Mouse (Mus musculus): Measurements from ENCODE around the gene Lnx2. TPM values are rescaled to one million over a fixed set of nuclear protein-coding genes. Genes with fewer than 3 reads are reported as not detected.
A peak's percentile ranks its signal among the peaks of the same experiment; 100 is the strongest.

Lnx2 gene
- total RNA-seq, 2 experiments from 2014 or later: 19.1 to 19.8 TPM

DNA sequence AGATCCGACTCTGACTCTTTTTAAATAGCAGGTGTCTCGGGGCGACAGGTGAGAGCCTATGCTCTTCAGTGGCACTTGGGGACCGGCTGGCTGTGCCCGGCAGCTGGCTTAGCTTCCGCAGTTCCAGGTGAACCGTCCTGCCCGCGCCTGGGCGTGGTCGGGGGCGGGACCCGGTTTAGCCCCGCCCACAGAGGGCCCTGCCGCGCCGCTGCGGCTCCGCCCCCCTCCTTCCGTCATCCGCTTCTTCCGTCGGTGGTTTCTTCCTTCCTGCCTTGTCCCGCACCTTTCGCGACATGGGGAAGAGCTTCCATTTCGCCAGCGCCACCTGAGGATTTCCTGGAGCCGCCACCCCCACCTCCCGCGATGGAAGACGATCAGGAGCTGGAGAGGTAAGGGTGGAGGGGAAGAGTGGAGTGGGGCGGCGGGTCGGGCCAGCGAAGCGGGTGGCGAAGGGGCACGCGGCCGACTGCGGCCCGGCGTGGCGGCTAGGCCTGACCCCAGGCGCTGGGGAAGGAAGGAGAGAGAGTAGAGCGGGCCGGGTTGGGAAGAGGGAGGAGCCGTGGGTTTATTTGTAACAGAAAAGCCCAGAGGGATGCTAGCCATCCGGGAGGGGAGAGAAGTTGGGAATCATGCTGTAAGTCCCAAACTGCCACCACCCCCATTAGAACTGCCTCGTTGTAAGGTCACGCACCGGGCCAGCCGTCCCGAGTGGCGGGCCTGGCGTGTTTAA lies 1.1 kb upstream of the Lnx2 start:
- peak; percentile 86 to 88 for DNase-seq (ENCODE audit: low spot score in 2 of 2)

- no peak for DNase-seq (ENCODE audit: low spot score in 2 of 2)
Observed at GRCm38 (mm10) chr5:147076799-147077165, 396 bp upstream of the Lnx2 start, which contains the start of gene Polr1d. Gene Polr1d (plus strand): TSS chr5:147077050.

DNA sequence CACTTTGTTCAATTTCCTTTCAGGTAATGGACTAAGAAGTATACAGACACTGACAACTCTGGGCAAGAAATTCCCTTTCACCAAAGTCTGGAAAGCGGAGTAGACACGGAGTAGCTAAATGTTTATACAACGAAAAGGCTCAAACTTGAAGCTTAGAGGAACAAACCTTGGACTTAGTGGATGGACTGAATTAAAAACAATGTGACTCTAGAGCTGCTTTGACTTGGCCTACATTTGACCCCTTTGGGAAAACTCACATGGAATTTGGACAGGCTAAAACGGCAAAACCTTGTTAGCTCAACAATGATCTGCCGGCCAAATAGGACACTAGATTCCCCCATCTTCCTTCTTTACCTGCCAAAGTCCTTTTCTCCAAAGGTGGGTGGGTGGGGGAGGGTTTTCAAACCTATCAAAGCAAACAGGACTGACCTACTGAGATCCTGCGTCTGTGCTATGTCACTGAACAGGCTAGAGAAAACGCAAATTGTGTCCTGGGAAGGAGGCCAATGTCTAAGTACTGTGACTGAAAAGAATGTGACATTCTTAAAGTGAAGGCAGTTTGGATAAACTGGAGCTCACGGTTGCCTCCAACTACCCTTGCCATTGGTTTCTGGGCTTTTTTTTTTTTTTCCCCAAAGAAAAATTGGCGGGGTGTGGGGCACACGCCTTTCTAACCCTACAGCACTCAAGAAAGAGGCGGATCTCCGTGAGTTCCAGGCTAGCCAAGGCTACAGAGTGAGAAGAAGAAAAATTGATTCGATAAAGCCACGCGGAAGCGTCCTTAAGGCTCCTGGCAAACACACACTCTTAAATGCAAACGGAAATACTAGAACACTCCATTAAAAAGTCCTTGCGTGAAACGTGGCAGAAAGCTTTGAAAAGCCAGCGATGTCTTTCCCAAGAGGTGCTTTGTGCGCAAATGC lies 1.0 kb downstream of the Lnx2 start:
- DNase-seq (ENCODE audit: low spot score in 2 of 2): no peak

GRCm38 (mm10) chr5:147073805-147074204 lies 2.6 kb downstream of the Lnx2 start:
- no peak for DNase-seq (ENCODE audit: low spot score in 2 of 2)

DNA sequence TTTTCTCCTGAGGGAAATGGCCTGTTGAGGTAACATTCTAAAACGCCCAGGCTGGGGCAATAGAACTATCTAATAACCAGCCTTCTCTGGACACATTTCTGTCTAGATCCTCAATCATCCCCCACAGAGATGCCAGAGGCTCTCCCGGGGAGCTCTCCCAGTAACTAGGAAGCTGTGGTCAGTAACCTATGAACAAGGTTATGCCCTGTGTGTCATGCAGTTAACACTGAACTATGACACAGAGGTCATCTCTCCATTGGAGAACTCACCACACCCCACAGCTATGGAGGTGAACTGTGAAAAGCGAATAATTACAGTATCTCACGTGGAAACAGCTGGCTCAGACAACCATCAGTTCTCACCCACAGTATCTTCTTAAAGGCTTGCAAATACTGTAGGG lies 4.5 kb downstream of the Lnx2 start:
- DNase-seq (ENCODE audit: low spot score in 2 of 2): no peak

DNA sequence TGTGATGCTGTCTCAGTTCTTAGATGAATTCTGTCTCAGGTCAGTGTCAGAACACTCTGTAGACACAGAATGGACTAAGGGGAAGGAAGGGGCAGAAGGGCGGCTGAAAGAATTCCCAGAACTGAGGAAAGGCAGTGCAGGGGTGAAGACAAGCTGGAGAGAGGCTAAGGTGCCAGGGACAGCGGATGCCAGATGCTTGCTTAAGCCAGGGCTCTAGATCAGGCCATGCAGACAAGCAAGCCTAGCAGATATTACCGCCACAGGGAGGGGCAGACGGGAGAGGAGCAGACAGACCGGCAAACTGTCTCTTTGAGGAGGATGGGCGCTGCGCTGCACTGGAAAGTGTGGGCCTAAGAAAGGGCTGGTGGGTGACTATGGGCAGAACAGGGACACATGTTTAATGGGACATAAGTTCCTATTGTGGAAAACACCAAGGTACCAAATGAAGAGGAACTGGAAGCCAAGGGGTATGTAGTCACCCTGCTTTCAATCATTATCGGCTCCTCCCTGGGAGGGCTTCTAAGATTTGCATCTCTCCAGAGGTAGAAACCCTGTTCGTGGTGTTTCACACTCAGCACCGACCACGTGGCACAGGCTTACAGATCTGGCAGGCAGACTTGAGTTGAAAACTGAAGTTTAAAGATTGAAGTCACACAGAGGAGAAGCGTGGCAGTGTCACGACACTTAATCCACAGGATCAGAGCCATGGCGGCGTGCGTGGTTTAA lies 5.4 kb downstream of the Lnx2 start:
- no peak for DNase-seq (ENCODE audit: low spot score in 2 of 2)

GRCm38 (mm10) chr5:147068876-147069275 lies 7.5 kb downstream of the Lnx2 start:
- no peak for DNase-seq (ENCODE audit: low spot score in 2 of 2)

DNA sequence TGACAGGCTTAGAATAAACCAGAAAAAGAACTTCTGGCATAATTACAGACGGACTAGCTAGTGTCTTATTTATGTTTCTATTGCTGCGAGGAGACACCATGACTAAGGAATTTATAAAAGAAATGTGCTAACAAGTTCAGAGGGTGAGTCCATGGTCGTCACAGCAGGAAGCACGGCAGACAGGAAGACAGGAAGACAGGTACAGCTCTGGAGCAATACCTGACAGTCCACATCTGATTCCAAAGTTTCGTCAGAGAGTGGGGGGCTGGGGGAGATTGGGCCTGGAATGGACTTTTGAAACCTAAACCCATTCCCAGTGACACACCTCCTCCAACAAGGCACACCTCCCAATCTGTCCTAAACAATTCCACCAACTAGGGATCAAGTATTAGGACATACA lies 9.4 kb downstream of the Lnx2 start:
- no peak for DNase-seq (ENCODE audit: low spot score in 2 of 2)

GRCm38 (mm10) chr5:147066129-147066528 lies 10.3 kb downstream of the Lnx2 start:
- no peak for DNase-seq (ENCODE audit: low spot score in 2 of 2)

GRCm38 (mm10) chr5:147063215-147063661 lies 13.1 kb downstream of the Lnx2 start:
- no peak for DNase-seq (ENCODE audit: low spot score in 2 of 2)

DNA sequence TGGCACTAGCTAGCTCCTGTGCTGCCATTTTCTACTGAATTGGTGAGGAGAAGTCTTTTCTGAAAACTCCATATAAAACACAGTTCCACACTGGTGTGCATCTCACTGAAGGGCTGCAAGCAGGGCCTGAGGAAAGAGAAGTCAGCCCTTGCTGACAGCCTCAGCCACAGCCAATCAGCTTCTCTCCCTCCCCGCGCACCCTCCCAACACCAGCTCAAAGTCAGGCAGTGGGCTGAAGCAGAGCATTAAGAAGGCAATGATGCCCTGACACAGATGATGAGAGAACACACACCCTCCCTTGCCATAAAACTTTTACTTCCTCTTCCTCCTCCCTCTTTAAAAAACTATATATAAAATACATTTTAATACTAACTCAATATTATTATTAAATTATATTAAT lies 16.4 kb downstream of the Lnx2 start:
- DNase-seq (ENCODE audit: low spot score in 2 of 2): no peak

DNA sequence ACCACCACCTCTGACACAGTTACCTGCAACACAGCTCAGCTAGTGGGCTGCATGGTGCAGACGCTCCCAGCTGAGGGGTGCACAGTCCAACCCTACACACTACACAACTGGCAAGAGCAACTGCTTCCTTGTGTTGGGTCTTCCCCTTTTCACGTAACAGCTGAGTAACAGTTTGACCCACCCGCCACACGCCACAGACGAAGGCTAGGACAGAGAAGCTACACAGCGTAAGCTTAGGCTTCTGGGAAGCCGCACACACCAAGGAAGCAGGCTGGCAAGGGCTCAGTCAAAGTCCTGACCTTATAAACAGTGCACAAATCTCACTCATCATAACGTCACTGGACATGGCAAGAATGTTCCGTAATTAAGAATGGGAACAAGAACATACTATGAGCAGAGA lies 17.1 kb downstream of the Lnx2 start:
- no peak for DNase-seq (ENCODE audit: low spot score in 2 of 2)

- no peak for DNase-seq (ENCODE audit: low spot score in 2 of 2)
Observed at GRCm38 (mm10) chr5:147058661-147059060, 17.7 kb downstream of the Lnx2 start.

GRCm38 (mm10) chr5:147057626-147058414 lies 18.6 kb downstream of the Lnx2 start:
- no peak for DNase-seq (ENCODE audit: low spot score in 2 of 2)

GRCm38 (mm10) chr5:147056712-147057290 lies 19.6 kb downstream of the Lnx2 start:
- DNase-seq (ENCODE audit: low spot score in 2 of 2): no peak

DNA sequence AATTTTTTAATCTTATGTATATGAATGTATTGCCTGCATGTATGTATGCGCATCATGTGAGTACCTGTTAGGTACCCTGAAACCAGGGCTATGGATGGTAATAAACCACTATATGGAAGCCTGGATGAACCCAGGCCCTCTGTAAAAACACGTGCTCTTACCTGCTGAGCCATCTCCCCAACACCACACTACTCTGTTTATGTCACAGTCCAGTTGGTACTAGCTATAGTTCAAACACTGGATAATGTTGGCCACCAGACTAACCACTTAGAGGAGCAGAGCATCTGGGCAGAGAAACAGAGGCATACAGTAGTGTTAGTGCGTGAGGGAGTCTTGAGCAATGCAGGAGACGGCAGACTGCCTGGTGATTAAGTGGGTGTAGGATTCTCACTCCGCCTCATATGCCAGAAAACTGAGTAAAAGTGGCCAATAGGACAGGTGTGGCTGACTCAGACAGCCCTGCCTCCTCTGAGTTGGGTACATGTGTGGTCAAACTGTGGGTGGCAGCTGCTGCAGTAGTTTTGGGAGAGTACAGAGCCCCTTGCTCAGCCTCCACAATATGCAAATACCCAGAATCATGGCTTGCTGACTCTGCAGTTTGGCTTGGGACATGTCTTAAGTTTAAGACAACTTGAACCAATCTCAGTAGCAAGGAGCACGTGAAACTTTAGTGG lies 20.7 kb downstream of the Lnx2 start:
- DNase-seq (ENCODE audit: low spot score in 2 of 2): no peak

DNA sequence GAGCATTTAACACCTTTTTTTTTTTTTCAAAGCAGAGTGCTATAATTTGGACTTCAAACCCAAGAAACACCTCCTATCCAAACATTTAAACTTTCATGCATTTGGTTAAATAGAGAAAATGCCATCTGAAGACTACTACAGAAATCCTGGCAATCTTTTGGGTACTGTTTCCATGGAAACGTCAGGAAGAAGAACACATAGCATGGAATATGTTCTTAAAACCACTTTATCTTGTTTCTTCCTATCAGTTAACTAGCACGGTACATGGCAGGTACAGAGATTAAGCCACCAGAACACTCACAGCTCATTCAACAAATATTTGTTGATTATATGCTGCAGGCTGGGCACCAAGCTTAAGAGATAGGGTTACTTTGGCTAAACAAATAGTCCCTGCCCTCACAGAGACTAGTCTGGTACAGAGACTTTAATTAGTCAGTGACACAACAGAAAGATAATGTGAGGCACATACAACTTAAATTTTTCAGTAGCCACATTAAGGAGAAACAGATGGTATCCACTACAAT lies 21.6 kb downstream of the Lnx2 start:
- no peak for DNase-seq (ENCODE audit: low spot score in 2 of 2)

GRCm38 (mm10) chr5:147054328-147054727 lies 22.1 kb downstream of the Lnx2 start:
- DNase-seq (ENCODE audit: low spot score in 2 of 2): no peak

DNA sequence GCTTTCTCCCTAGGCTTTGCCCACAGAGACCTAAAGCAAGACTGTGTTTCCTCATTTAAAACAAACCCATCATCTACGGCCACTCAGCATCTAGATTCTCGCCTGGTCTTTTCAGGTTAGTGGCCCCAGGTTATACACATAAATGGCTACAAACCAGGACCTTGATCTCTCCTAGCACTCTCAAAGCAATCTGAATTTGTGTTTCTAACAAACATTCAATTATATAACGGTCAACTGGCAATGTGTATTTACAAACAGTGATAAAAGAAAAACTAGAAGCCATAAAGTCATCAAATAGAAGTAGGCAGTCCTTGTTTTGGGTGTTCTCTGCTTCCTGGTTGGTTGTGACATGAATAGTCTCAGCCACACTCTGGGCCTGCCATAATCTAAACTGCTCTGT lies 22.9 kb downstream of the Lnx2 start:
- no peak for DNase-seq (ENCODE audit: low spot score in 2 of 2)

- no peak for DNase-seq (ENCODE audit: low spot score in 2 of 2)
Observed at GRCm38 (mm10) chr5:147053071-147053470, 23.3 kb downstream of the Lnx2 start.

Measured in adrenal gland, postnatal 4 days (tissue).